Mouse (Mus musculus) left cerebral cortex, postnatal 4 days (tissue): Measurements from ENCODE around the gene Sim1. TPM values are rescaled to one million over a fixed set of nuclear protein-coding genes. Genes with fewer than 3 reads are reported as not detected.

Source experiments
- DNase-seq: peaks from one replicate; pipeline ENCODE4 v3.0.0-alpha.2; 2022
- intact Hi-C: fragments of 180-260 bp; cut with DNase I; formaldehyde crosslinking; loops from one replicate; pipeline ENCODE4 v1.15.1; 2025
- total RNA-seq, 2 experiments: library from RNA; stranded (reverse); gene quantifications; 2 replicates each; pipeline ENCODE4 v1.2.3; 2021

The Sim1 gene
- total RNA-seq, 2 experiments from 2014 or later = 0.10 to 1.0 TPM

GRCm38 (mm10) chr10:51023308-51024279 lies 129.0 kb downstream of the Sim1 start:
- intact Hi-C loops = no loop called here

More at GRCm38 (mm10) chr10:51023308-51024279, 129.0 kb downstream of the Sim1 start:
- DNase-seq = no peak
